Mouse (Mus musculus): ENCODE measurements around the gene Ninj2. TPM values are rescaled to one million over a fixed set of nuclear protein-coding genes. Genes with fewer than 3 reads are reported as not detected.

Ninj2 gene
- polyA plus RNA-seq, 2 experiments = 1.7 to 1.9 TPM

- ATAC-seq (ENCODE audit: low FRiP score, low read depth) (no peak), DNase-seq (ENCODE audit: low spot score) (peak; percentile 68)
- TF ChIP-seq POLR2A (IDR thresholded peaks at IDR 0.05; ENCODE audit: borderline replicate concordance, extremely low read depth, insufficient read depth, insufficient read length) = no peak
- no peak overlapping the region for H3K27ac ChIP-seq (replicated peaks; ENCODE audit: low read depth, low read length)
- no peaks in the 10 kb centered on the region for H3K9me3 ChIP-seq (ENCODE audit: control insufficient read depth, low read length)
- no peak overlapping the region for H3K9ac ChIP-seq (ENCODE audit: low read depth, low read length, severe bottlenecking)
- no peak overlapping the region for H3K4me3 ChIP-seq (replicated peaks; ENCODE audit: low read length)
- H3K36me3 ChIP-seq (ENCODE audit: control insufficient read depth, insufficient read depth, low read length) = no peaks in the 10 kb centered on the region
- no peaks in the 10 kb centered on the region for H3K27me3 ChIP-seq (ENCODE audit: control insufficient read depth, insufficient read depth, low read length)
- H3K4me1 ChIP-seq (ENCODE audit: control insufficient read depth, insufficient read depth, low read length) = no peaks in the 10 kb centered on the region
- WGBS = 35% methylated on average over 2 of the region's 2 CpGs
- no peak overlapping the region for H3K4me2 ChIP-seq (replicated peaks; ENCODE audit: low read depth, low read length, severe bottlenecking)
Measured at GRCm38 (mm10) chr6:120196837-120197236, 103.7 kb downstream of the Ninj2 start.

GRCm38 (mm10) chr6:120197964-120198363, 104.8 kb downstream of the Ninj2 start:
- no peak for TF ChIP-seq POLR2A (IDR thresholded peaks at IDR 0.05; ENCODE audit: borderline replicate concordance, extremely low read depth, insufficient read depth, insufficient read length)
- WGBS = 32% methylated on average over 9 of the region's 9 CpGs
- no peak overlapping the region for H3K4me2 ChIP-seq (replicated peaks; ENCODE audit: low read depth, low read length, severe bottlenecking)
- ATAC-seq (ENCODE audit: low FRiP score, low read depth) (0 out of 2 replicates have a peak, but pooled peaks have one; percentile 18), DNase-seq (ENCODE audit: low spot score) (peak; percentile 67)
- no peaks in the 10 kb centered on the region for H3K9me3 ChIP-seq (ENCODE audit: control insufficient read depth, low read length)
- no peak overlapping the region for H3K4me3 ChIP-seq (replicated peaks; ENCODE audit: low read length)
- no peaks in the 10 kb centered on the region for H3K36me3 ChIP-seq (ENCODE audit: control insufficient read depth, insufficient read depth, low read length)
- H3K9ac ChIP-seq (ENCODE audit: low read depth, low read length, severe bottlenecking) = no peak overlapping the region
- 0 out of 2 replicates have a peak, but pooled peaks cover 2% of the 10 kb centered on the region for H3K4me1 ChIP-seq (ENCODE audit: control insufficient read depth, insufficient read depth, low read length)
- H3K27ac ChIP-seq (replicated peaks; ENCODE audit: low read depth, low read length) = no peak overlapping the region
- no peaks in the 10 kb centered on the region for H3K27me3 ChIP-seq (ENCODE audit: control insufficient read depth, insufficient read depth, low read length)

- H3K27me3 ChIP-seq (ENCODE audit: control insufficient read depth, insufficient read depth, low read length) = no peaks in the 10 kb centered on the region
- no peak overlapping the region for H3K4me2 ChIP-seq (replicated peaks; ENCODE audit: low read depth, low read length, severe bottlenecking)
- no peaks in the 10 kb centered on the region for H3K9me3 ChIP-seq (ENCODE audit: control insufficient read depth, low read length)
- no peak for DNase-seq (ENCODE audit: low spot score)
- H3K36me3 ChIP-seq (ENCODE audit: control insufficient read depth, insufficient read depth, low read length) = no peaks in the 10 kb centered on the region
- no peak overlapping the region for H3K9ac ChIP-seq (ENCODE audit: low read depth, low read length, severe bottlenecking)
- no peak for ATAC-seq (ENCODE audit: low FRiP score, low read depth)
- 41% methylated on average over 10 of the region's 10 CpGs for WGBS
- H3K4me3 ChIP-seq (replicated peaks; ENCODE audit: low read length) = no peak overlapping the region
- TF ChIP-seq POLR2A (IDR thresholded peaks at IDR 0.05; ENCODE audit: borderline replicate concordance, extremely low read depth, insufficient read depth, insufficient read length) = no peak
- no peak overlapping the region for H3K27ac ChIP-seq (replicated peaks; ENCODE audit: low read depth, low read length)
- 0 out of 2 replicates have a peak, but pooled peaks cover 2% of the 10 kb centered on the region for H3K4me1 ChIP-seq (ENCODE audit: control insufficient read depth, insufficient read depth, low read length)
Measured at GRCm38 (mm10) chr6:120199638-120200394, 106.7 kb downstream of the Ninj2 start.

GRCm38 (mm10) chr6:120201956-120202355, 108.8 kb downstream of the Ninj2 start:
- TF ChIP-seq POLR2A (IDR thresholded peaks at IDR 0.05; ENCODE audit: borderline replicate concordance, extremely low read depth, insufficient read depth, insufficient read length) = no peak
- no peak overlapping the region for H3K4me2 ChIP-seq (replicated peaks; ENCODE audit: low read depth, low read length, severe bottlenecking)
- no peak for ATAC-seq (ENCODE audit: low FRiP score, low read depth)
- 0 out of 2 replicates have a peak, but pooled peaks cover 2% of the 10 kb centered on the region for H3K4me1 ChIP-seq (ENCODE audit: control insufficient read depth, insufficient read depth, low read length)
- 33% methylated on average over 6 of the region's 6 CpGs for WGBS
- no peaks in the 10 kb centered on the region for H3K36me3 ChIP-seq (ENCODE audit: control insufficient read depth, insufficient read depth, low read length)
- H3K9me3 ChIP-seq (ENCODE audit: control insufficient read depth, low read length) = no peaks in the 10 kb centered on the region
- no peak overlapping the region for H3K9ac ChIP-seq (ENCODE audit: low read depth, low read length, severe bottlenecking)
- H3K27ac ChIP-seq (replicated peaks; ENCODE audit: low read depth, low read length) = no peak overlapping the region
- H3K4me3 ChIP-seq (replicated peaks; ENCODE audit: low read length) = no peak overlapping the region
- no peak for DNase-seq (ENCODE audit: low spot score)
- H3K27me3 ChIP-seq (ENCODE audit: control insufficient read depth, insufficient read depth, low read length) = no peaks in the 10 kb centered on the region

GRCm38 (mm10) chr6:120202406-120202805, 109.3 kb downstream of the Ninj2 start:
- H3K9me3 ChIP-seq (ENCODE audit: control insufficient read depth, low read length) = no peaks in the 10 kb centered on the region
- no peaks in the 10 kb centered on the region for H3K36me3 ChIP-seq (ENCODE audit: control insufficient read depth, insufficient read depth, low read length)
- 0 out of 2 replicates have a peak, but pooled peaks cover 2% of the 10 kb centered on the region for H3K4me1 ChIP-seq (ENCODE audit: control insufficient read depth, insufficient read depth, low read length)
- H3K4me3 ChIP-seq (replicated peaks; ENCODE audit: low read length) = no peak overlapping the region
- no peak overlapping the region for H3K9ac ChIP-seq (ENCODE audit: low read depth, low read length, severe bottlenecking)
- ATAC-seq (ENCODE audit: low FRiP score, low read depth) = no peak
- DNase-seq (ENCODE audit: low spot score) = no peak
- TF ChIP-seq POLR2A (IDR thresholded peaks at IDR 0.05; ENCODE audit: borderline replicate concordance, extremely low read depth, insufficient read depth, insufficient read length) = no peak
- WGBS = 66% methylated on average over 8 of the region's 8 CpGs
- no peak overlapping the region for H3K4me2 ChIP-seq (replicated peaks; ENCODE audit: low read depth, low read length, severe bottlenecking)
- H3K27ac ChIP-seq (replicated peaks; ENCODE audit: low read depth, low read length) = no peak overlapping the region
- H3K27me3 ChIP-seq (ENCODE audit: control insufficient read depth, insufficient read depth, low read length) = no peaks in the 10 kb centered on the region

Data from limb, embryonic 14.5 days (tissue).